Mouse (Mus musculus) lung, postnatal 0 days (tissue): ENCODE results near the gene Ube2m. TPM values are rescaled to one million over a fixed set of nuclear protein-coding genes. Genes with fewer than 3 reads are reported as not detected.

Experiments
- ATAC-seq: fragments of 200-750 bp; cut with Nextera tagmentation; 2 replicates; pipeline ENCODE4 v1.8.0; 2017; ENCODE audit warnings: moderate library complexity
- DNase-seq: peaks from one replicate; pipeline ENCODE4 v3.0.0-alpha.2; 2016; ENCODE audit warnings: low spot score
- H3K27ac ChIP-seq: fragments of 300-500 bp; sonication (generic); 2 replicates; pipeline ENCODE4 v1.5.1; 2014; ENCODE audit warnings: antibody characterized with exemption, mild to moderate bottlenecking, low read length, mixed read lengths
- H3K27me3 ChIP-seq: fragments of 300-500 bp; sonication (generic); replicated peaks from 2 replicates; pipeline ENCODE4 v1.6.1; 2014; ENCODE audit warnings: low read length, mixed read lengths; ENCODE audit not compliant: insufficient read depth
- H3K36me3 ChIP-seq: fragments of 300-500 bp; sonication (generic); 2 replicates; pipeline ENCODE4 v1.6.1; 2014; ENCODE audit warnings: low read length, mixed read lengths; ENCODE audit not compliant: insufficient read depth
- H3K4me1 ChIP-seq: fragments of 300-500 bp; sonication (generic); 2 replicates; pipeline ENCODE4 v1.6.1; 2014; ENCODE audit warnings: antibody characterized with exemption, low read depth, low read length, mixed read lengths; ENCODE audit not compliant: insufficient read depth
- H3K4me2 ChIP-seq: fragments of 300-500 bp; sonication (generic); replicated peaks from 2 replicates; pipeline ENCODE4 v1.6.1; 2014; ENCODE audit warnings: low read depth, mild to moderate bottlenecking, low read length, moderate library complexity, mixed read lengths
- H3K4me3 ChIP-seq: fragments of 300-500 bp; sonication (generic); 2 replicates; pipeline ENCODE4 v1.5.1; 2014; ENCODE audit warnings: low read depth, low read length
- H3K9ac ChIP-seq: fragments of 300-500 bp; sonication (generic); replicated peaks from 2 replicates; pipeline ENCODE4 v1.6.1; 2014; ENCODE audit warnings: low read depth, mild to moderate bottlenecking
- H3K9me3 ChIP-seq: fragments of 300-500 bp; sonication (generic); 2 replicates; pipeline ENCODE4 v1.6.1; 2016; ENCODE audit warnings: low read length, mixed read lengths
- CTCF ChIP-seq: IDR thresholded peaks from 2 replicates; pipeline ENCODE4 v1.5.1; 2016; ENCODE audit warnings: antibody characterized with exemption, mild to moderate bottlenecking
- EP300 ChIP-seq: IDR thresholded peaks from 2 replicates; pipeline ENCODE4 v1.6.1; 2016; ENCODE audit warnings: antibody characterized with exemption, mild to moderate bottlenecking, control low read depth
- WGBS: fragments of 180-500 bp; shearing (Covaris S2); extraction: QIAGEN DNeasy Blood & Tissue Kit; methylation state at CpG from one replicate; pipeline ENCODE4 v1.1.7; 2014; 5-methylcytosine and 5-hydroxymethylcytosine counted together
- polyA plus RNA-seq: library from polyadenylated mRNA; unstranded; fragments of >200 nt; fragmentation: Nextera tagmentation; extraction: Ambion mirVana; gene quantifications from 2 replicates; pipeline ENCODE4 v1.2.1, GENCODE M21; 2015

The Ube2m gene
- polyA plus RNA-seq, 1 experiment from 2014 or later = 78.1 TPM

- Histone ChIP-seq H3K9ac (0 out of 2 replicates have a peak overlapping the region, but pooled peaks have one; percentile 86), H3K27me3 (no peaks in the 10 kb centered on the region), H3K4me3 (no peak overlapping the region), H3K4me2 (no peak overlapping the region), H3K4me1 (peaks cover 29% of the 10 kb centered on the region), H3K27ac (peak overlapping the region; percentile 95), H3K9me3 (no peaks in the 10 kb centered on the region), H3K36me3 (peaks cover 15% of the 10 kb centered on the region; the same call in 1 of the 2 replicates)
- WGBS = 76% methylated on average over 17 of the region's 17 CpGs
- DNase-seq (no peak), ATAC-seq (no peak)
- TF ChIP-seq EP300 (no peak), CTCF (no peak)
These were observed 2.7 kb downstream of the Ube2m start for GRCm38 (mm10) chr7:13035211-13035855.

- Histone ChIP-seq H3K4me1 (peaks cover 29% of the 10 kb centered on the region), H3K4me2 (peak within 1 kb of the TSS; percentile 89), H3K27ac (peak within 1 kb of the TSS; percentile 95), H3K4me3 (peak within 1 kb of the TSS; percentile 72), H3K36me3 (peaks cover 24% of the 10 kb centered on the region), H3K27me3 (no peaks in the 10 kb centered on the region), H3K9ac (peak within 1 kb of the TSS; percentile 86), H3K9me3 (no peaks in the 10 kb centered on the region)
- DNase-seq (peak; percentile 99), ATAC-seq (peak; percentile 82)
- under 1% methylated on average over 45 of the region's 45 CpGs for WGBS
- TF ChIP-seq CTCF (no peak), EP300 (0 out of 2 replicates have a peak, but pooled peaks have one; percentile 41)
These were observed 3.7 kb downstream of the Ube2m start, which contains the start of gene Chmp2a for GRCm38 (mm10) chr7:13034148-13034977. Chmp2a (minus strand) TSS chr7:13034807.

- Histone ChIP-seq H3K9me3 (no peaks in the 10 kb centered on the region), H3K4me2 (peak overlapping the region; percentile 89), H3K9ac (peak overlapping the region; percentile 86), H3K4me3 (peak overlapping the region; percentile 72), H3K27ac (peak overlapping the region; percentile 95), H3K36me3 (peaks cover 31% of the 10 kb centered on the region), H3K27me3 (no peaks in the 10 kb centered on the region), H3K4me1 (peaks cover 24% of the 10 kb centered on the region)
- no peak for DNase-seq
- WGBS = 33% methylated on average over 13 of the region's 13 CpGs
- no peak for ATAC-seq
- no peak for TF ChIP-seq EP300
- no peak for TF ChIP-seq CTCF
These were observed 4.5 kb downstream of the Ube2m start for GRCm38 (mm10) chr7:13033451-13034147.

GRCm38 (mm10) chr7:13032541-13032940 is 5.5 kb downstream of the Ube2m start:
- Histone ChIP-seq H3K9me3 (no peaks in the 10 kb centered on the region), H3K9ac (no peak overlapping the region), H3K4me3 (no peak overlapping the region), H3K27ac (no peak overlapping the region), H3K36me3 (peaks cover 41% of the 10 kb centered on the region), H3K4me2 (no peak overlapping the region), H3K27me3 (no peaks in the 10 kb centered on the region), H3K4me1 (peaks cover 23% of the 10 kb centered on the region)
- ATAC-seq (no peak), DNase-seq (no peak)
- WGBS = 90% methylated on average over 7 of the region's 7 CpGs
- TF ChIP-seq EP300 (no peak), CTCF (no peak)

GRCm38 (mm10) chr7:13031983-13032382 is 6.1 kb downstream of the Ube2m start:
- Histone ChIP-seq H3K36me3 (peaks cover 46% of the 10 kb centered on the region), H3K4me2 (no peak overlapping the region), H3K9me3 (no peaks in the 10 kb centered on the region), H3K4me3 (no peak overlapping the region), H3K27me3 (no peaks in the 10 kb centered on the region), H3K27ac (no peak overlapping the region), H3K4me1 (peaks cover 21% of the 10 kb centered on the region), H3K9ac (no peak overlapping the region)
- WGBS = 75% methylated on average over 2 of the region's 2 CpGs
- ATAC-seq (no peak), DNase-seq (no peak)
- TF ChIP-seq CTCF (no peak), EP300 (no peak)

- H3K4me1 ChIP-seq = peaks cover 13% of the 10 kb centered on the region
- 68% methylated on average over 5 of the region's 5 CpGs for WGBS
- TF ChIP-seq EP300 = no peak
- TF ChIP-seq CTCF = peak; percentile 56
- no peaks in the 10 kb centered on the region for H3K27me3 ChIP-seq
- H3K27ac ChIP-seq = no peak overlapping the region
- H3K4me3 ChIP-seq = no peak overlapping the region
- DNase-seq = peak; percentile 50
- H3K4me2 ChIP-seq = no peak overlapping the region
- H3K9me3 ChIP-seq = no peaks in the 10 kb centered on the region
- H3K9ac ChIP-seq = no peak overlapping the region
- no peak for ATAC-seq
- peaks cover 48% of the 10 kb centered on the region for H3K36me3 ChIP-seq
These were observed 7.0 kb downstream of the Ube2m start for GRCm38 (mm10) chr7:13031069-13031468.
